Mouse (Mus musculus): ENCODE measurements around the gene Prkcz.
A peak's percentile ranks its signal among the peaks of the same experiment; 100 is the strongest.

The Prkcz gene

DNA sequence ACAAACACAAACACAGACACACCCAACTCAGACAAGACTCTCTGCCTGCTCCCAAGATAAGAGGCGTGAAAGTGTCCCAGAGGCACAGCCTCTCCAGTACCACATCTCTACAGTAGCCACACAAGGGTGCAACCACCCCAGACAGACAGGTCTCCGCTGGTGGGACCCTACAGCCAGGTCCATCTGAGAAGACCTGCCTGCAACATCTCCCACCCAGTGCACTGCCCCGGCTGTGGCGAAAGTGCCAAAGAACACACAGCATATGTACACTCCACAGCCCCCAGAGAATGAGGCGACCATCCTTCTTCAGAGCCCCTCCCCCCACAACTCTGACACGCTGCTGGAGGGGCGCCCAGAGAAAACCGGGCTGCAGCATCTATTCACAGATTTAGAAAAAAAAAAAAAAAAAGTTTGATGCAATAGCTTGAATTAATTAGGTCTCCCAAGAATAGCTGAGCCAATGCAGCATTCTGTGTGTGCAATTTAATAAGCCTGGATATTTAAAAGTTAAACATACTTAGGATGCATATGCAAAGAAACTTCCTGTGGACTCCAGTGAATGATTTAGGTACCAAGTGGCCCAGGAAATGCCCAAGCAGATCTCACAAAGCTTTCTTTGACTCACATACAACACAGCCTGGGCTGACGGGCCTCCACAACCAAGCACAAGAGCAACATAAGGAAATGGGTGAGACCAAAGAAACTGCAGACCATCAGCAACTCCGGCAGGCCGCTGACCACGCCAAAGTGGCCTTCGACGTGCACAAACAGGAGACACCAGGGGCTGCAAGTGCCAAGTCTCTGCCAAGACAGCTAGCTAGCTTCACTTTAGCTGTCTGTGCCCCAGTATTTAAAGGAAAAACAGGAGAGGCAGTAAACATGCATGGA is 140.7 kb downstream of the Prkcz start:
- peak in 1 of 2 experiments; percentile 55 for DNase-seq (ENCODE audit: low spot score in 2 of 2)

GRCm38 (mm10) chr4:155219271-155220212 is 141.6 kb downstream of the Prkcz start:
- no peak for DNase-seq (ENCODE audit: low spot score in 2 of 2)

- no peak for DNase-seq (ENCODE audit: low spot score in 2 of 2)
Measured at GRCm38 (mm10) chr4:155218104-155218732, 142.9 kb downstream of the Prkcz start.

DNA sequence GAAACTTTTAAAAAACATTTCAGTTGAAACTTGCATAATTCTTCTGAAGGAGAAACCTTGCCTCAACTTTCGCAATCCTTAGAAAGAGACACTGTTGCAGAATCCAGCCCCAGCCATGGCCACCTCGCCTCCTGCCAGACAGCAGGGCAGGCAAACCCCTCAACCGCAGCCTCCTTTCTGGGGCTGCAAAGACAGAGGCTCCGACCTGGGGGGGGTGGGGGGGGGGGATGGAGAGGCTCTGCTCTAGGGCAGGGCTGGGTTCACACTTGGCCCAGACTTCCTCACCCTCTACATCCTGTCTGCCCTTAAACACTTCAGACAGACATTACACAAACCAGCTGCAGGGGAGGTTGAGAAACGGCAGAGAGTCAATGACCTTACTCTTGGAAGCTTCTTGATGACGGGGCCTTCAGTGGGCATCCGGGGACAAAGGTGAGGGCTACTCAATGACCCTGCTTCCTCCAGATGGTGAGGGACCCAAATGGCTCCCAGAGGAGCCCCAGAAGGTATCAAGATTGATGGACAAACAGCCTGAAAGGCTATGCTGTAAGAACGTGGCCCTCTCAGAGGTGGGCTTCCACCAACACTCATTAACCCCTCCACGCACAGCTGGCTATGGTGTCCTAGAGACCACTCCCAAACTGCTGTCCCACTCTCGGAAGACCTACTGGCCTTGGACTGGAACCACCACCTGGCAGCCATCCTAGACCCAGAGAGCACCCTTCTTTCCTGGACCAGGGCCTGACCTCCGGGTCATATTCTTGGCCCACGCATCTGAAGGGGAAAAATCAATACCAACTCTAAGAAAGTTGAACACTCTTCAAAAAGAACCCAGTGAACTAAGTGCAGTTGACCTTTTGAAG is 143.7 kb downstream of the Prkcz start:
- DNase-seq (ENCODE audit: low spot score in 2 of 2), result no peak

DNA sequence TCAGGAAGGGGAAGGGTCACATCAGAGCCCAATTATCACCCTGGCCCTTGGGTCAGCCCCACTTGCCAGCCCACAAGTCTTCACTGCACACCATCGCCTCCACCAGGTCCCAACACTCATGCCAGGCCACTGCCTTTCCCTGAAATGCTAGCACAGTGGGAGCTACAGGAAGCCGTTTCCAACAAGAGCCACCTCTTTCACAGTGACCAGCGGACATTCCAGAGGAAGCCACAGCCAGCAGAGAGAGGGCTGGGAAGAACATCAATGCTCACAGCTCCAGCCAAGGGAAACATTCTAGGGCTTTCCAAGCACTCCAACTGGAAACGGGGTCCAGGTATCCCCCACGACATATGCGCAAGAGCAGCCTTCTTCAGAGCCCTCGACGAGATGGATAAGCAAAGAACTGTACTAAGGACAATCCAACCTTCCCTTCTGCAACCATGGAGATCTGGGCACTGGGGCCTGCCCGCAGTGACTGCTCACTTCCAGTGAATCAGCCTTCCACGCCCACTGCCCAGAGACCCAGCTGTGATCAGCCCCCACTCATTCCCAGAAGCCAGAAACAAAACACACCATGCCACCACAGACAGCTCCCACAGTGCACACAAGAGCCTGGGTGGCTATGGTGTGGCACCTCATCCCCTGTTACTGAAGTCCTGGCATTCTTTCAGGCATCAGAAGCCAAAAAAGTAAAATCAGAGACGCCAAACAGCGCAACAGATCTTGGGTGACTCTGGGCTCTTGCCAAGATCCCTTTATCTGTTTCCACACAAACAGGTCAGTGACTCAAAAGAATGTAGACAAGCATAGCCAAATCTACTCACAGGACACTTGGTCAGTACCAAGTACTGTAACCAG is 145.2 kb downstream of the Prkcz start:
- no peak for DNase-seq (ENCODE audit: low spot score in 2 of 2)

DNA sequence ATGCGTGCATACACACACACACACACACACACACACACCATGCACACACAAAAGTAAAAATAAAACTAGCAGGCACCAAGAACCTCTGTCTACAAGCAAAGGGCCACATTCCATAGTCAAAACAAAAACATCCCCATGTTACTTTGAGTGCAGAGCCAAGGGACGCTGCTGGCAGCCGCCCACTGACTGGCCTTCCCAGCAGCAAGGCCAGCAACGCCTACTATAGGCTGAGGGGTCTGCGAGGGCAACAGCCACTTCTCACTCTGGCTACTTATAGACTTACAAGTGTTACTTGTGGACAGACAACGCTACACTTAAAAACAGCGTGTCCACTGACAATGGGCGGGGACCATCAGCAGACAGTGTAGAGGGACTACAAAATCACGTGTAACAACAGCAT is 146.0 kb downstream of the Prkcz start:
- no peak for DNase-seq (ENCODE audit: low spot score in 2 of 2)

DNA sequence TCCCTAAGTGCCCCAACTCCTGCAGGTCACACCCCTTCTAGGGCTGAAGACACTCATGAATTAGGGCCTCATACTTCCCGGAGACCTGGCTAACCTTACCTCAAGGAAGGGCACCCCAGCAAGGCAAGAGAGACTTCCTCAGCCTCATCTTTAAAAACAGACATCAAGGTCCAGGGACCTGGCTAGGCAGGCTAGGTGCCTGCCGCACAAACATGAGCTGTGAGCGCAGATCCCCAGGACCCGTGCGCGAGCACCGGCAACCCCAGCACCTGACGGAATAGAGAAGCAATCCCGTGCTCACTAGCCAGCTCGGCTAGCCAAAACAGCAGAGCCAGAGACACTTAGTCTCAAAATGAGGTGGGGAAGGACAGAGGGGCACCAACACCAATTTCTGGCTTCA is 146.4 kb downstream of the Prkcz start:
- DNase-seq (ENCODE audit: low spot score in 2 of 2), result no peak

DNA sequence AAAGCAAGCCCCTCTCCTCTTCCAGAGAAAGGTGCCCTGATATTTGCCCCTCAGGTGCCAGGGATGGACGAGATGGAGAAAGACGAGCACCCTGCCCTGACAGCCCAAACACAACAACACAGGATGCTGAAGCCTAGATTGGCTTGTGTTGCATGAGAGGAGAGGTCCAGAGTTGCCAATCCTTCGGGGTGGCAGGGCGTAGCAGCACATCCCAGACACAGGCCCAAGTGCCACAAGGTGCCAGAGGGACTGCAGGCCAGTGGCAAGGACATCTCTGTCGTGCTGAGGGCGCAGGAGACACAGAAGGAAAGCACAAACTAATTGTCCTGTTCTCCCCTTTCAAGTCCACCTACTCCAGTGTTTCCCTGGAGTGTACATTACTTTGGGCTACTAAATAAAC is 147.0 kb downstream of the Prkcz start:
- DNase-seq (ENCODE audit: low spot score in 2 of 2), result no peak

DNA sequence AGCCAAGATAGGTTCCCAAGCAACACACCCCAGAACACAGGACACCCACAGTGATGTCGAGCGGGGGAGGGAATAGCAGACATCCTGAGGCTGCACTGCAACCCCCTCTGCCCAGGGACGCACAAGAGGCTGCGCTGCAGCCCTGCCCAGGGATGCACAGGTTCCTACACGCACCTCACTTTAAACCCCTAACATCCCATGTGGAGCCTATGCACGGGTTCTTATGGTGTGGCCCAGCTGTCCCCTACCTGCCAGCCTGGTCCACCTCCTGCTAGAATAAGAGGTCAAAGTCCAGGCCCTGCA is 147.5 kb downstream of the Prkcz start:
- DNase-seq (ENCODE audit: low spot score in 2 of 2), result no peak

DNA sequence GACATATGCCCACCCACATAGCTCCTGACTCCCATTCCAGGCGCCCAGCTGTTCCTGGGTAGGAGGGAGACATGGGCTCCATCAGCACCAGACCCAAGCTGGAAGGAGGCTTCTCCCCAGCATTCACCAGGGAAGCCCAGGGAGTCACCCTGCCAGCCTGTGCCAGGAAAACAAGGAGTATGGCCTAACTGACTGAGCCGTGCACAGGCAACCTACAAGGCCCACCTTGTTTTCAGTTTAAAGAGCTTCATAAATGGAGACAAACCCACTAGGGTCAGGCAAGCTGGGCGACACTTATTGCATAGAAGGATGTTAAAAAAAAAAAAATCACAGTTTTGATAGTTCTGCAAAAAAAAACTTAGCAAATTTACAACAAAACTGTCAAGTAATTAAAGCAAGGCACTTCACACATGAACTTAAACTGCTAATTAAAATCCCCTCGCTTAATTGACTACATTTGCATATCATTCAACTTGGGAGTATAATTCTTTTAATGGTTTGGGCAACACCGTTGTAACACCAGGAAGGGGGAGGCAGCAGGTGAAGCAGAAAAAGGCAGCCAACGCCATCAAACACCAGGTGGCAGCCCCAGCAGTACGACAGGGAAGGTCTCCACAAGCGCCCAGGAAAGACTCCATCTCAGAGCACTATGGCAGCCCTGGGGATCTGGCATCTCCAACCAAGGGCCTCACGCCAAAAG is 148.0 kb downstream of the Prkcz start:
- DNase-seq (ENCODE audit: low spot score in 2 of 2), result peak in 1 of 2 experiments; percentile 37
